Mouse (Mus musculus) bone marrow, adult 2 months (tissue): ENCODE results near the gene Ltbp4.

ENCODE experiments used
- CTCF ChIP-seq: fragments of 200-500 bp; IDR thresholded peaks from 2 replicates; pipeline ENCODE4 v1.5.1; 2011; ENCODE audit warnings: low read length, control low read depth; ENCODE audit not compliant: control insufficient read depth, insufficient read depth
- POLR2A ChIP-seq: fragments of 200-500 bp; IDR thresholded peaks from 2 replicates; pipeline ENCODE4 v1.6.1; 2011; ENCODE audit warnings: low read depth, mild to moderate bottlenecking, control low read depth, low read length, borderline replicate concordance; ENCODE audit not compliant: control insufficient read depth

GRCm38 (mm10) chr7:27308821-27309549 is 28.5 kb downstream of the Ltbp4 start:
- no peak for TF ChIP-seq POLR2A
- TF ChIP-seq CTCF, result no peak
